Mouse (Mus musculus) urinary bladder, postnatal 10 days (tissue): ENCODE measurements at regions not wholly inside any gene's neighbourhood (a gene's known extent, or its start where the extent isn't known, plus 50 kb on each side); places are given as distances from the start of the nearest gene placed in this dataset.

ENCODE experiments used
- DNase-seq: peaks from one replicate; pipeline ENCODE4 v3.0.0; 2022; ENCODE audit warnings: low spot score

DNA sequence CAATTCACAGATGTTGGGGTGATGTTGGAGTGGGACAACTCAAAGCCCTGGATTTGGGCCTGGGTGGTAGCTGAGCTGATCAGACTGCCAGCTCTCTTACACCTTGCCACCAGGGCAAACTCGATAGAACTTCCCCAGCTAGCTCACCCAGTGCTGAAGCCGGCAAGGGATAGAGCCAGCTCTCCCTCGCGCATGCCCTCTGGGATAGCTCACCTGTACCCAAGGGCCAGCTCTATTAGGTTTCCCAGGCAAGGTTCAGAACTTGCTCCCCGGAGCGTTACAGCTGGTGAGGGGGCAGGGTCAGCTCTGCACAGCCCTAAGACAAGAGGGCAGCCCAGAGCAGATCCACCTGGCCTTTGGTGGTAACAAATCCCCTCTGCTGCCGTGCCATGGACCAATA lies 54.1 kb upstream of the 1700012A03Rik start:
- DNase-seq, result no peak

DNA sequence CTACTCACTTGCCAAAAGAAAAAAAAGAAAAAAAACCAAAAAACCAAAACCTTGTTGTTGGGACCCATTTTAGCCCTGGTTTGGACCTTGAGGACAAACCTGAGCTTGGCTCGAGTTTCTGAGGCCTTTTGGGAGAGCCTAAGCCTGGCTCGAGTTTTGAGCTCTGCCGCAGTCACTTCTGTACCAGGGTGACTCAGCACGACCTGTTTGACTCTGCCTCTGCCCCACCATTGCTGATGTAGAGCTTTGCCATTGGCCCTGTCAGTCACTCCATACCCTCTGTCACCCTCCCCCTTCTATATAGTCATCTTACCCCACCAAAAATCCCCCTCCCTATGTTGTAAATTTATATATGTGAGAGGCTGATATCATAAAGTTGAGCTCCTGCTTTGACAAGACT lies 54.8 kb upstream of the 1700012A03Rik start:
- no peak for DNase-seq

DNA sequence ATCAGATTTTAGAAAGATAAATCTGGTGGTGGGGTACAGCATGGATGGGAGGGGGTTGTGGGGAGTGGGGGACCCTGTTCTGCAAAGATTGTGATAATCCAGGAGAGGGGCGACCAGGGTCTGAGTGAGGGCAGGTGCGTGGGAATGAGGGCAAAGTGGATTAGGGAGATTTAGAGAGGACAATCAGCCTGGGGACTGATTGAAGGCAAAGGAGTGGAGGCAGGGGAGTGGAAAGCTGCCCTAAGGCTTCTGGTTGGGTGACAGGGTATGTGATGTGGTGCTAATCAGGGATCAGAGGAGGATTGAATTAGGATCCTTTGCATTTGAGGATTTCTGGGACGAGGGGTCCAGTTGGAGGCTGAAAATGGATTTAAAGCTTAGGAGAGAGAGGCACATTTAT lies 64.3 kb upstream of the 1700012A03Rik start:
- DNase-seq, result no peak

DNA sequence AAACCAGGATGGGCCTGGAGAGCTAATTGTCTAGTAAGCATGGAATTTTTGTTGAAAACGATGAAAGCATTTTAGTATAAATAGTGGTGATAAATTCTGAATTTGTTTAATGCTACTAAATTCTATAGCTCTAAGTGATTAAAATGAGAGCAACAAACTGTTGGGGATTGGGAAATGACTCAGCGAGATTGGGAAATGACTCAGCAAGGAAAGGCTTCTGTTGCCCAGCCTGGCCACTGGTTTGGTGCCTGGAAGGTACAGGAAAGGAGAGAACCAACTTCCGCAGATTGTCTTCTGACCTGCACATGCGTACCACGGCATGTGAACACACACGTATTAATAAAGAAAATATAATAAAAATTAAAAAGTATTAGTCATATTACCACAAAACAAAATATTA lies 73.3 kb upstream of the 1700012A03Rik start:
- DNase-seq, result no peak

DNA sequence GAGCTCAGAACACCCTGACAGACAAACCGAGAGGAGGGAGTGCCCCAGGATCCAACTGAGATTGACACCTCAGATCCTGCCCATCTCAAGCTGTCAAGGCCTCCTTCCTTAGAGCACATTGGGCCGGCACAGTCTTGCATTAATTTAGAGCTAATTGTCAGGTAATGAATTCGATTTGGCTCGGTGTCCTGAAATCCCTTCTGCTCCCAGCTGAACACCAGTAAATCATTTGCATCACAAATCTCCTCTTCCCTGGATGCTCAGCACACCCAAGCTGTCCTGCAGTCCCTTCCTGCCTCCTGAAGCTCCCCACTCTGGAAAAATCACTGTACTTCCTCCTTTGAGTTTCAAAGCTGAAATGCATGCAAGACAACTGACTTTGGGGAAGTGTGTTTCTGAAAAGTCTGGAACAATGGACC lies 102.0 kb upstream of the 1700012A03Rik start:
- no peak for DNase-seq

DNA sequence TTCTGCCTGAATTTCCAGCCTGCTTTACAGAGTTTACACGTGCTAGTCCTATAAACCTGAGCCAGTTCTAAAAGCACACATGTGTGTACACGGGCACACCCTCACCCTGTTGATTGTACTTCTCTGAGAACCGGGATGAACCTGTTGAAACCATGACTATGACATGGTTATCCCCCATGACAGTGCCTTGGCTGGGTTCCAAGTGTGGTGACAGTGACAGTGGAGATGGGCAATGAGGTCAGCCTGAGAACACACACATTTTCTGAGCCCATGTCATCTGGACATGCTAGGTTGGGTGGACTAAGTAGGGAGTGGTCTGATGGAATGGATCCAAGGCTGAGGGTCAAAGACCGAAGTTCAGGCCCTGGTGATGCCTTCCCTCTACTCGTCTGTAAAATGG lies 103.5 kb upstream of the 1700012A03Rik start:
- DNase-seq, result no peak

DNA sequence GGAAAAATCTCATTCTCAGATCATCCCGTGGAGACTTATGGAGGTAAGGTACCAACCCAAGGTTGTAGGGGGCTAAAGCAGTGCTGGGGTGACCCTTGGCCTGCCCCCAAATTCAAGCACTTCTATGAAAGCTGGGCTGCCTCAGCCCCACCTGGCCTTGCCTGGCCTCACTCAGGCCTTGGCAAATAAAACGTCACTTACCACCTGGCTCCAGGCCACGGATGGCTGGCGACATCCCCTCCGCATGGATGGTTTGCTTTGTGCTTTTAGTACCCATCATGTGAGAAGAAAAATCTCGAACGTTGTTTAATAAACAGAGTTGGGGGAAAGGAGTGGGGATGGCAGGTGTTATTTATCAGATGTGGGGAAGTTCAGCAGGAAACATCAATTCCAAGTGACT lies 104.7 kb upstream of the 1700012A03Rik start:
- no peak for DNase-seq

DNA sequence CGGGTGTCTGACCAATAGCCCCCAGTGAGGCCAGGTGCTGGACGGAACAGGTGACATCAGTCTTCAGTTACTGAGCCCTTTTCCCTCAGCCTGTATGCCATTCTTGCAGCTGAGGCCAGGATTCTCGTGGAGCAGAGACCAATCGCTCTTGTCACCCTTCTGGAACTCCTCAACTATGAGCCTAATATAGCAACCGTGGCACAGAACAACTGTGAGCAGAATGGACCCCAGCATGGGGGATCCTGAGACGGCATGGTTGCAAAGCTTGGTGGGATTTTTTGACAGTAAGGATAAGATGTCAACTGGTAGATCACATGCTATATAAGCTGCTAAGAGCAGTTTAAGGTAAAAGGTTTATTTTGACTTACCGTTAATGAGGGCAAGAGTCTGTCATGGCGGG lies 105.5 kb upstream of the 1700012A03Rik start:
- DNase-seq, result no peak

DNA sequence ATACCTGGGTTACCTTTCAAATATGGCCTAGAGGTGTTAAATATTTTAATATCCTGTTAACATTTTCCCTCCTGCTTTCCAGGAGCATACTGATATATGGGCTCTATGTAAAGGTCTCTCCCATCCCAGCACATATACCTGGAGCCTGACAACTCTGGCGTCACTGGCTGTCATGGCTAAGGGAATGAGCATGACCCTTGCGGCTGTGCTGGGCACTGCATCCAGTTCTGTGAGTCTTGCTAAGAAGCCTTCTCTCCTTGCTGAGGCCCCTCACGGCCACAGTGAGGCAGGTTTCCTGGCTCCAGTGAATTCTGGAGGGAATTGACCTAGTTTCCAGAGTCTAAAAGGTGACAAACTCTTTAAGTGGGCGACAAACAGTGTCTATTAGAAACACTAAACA lies 107.3 kb upstream of the 1700012A03Rik start:
- no peak for DNase-seq

DNA sequence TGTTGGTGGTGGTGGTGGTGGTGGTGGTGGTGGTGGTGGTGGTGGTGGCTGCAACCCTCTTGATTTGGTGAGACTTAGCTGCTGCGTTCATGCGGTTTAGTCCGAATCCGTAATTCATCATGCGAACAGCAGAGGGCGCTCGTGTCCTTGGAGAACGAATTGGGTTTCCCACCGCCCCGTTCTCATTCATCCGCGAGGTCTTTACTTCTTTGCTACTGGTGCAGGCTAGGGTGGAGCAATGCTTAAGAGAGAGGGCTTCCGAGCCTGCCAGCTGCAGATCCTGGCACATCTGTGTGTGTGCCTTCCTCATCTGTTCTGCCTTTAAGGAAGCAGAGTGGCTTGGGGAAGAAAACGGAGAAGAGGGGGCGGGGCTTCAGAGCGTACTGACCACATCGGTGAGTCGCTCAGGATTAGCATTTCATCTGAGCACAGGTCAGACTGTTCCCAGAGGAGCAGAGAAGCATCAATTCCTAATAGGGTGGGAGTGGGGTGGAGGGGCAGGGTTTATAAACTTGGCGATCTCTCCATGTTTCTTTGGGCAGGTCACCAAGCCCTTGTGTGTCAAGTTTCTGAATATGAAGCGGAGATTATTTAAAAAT lies 111.7 kb upstream of the 1700012A03Rik start:
- peak; percentile 58 for DNase-seq

DNA sequence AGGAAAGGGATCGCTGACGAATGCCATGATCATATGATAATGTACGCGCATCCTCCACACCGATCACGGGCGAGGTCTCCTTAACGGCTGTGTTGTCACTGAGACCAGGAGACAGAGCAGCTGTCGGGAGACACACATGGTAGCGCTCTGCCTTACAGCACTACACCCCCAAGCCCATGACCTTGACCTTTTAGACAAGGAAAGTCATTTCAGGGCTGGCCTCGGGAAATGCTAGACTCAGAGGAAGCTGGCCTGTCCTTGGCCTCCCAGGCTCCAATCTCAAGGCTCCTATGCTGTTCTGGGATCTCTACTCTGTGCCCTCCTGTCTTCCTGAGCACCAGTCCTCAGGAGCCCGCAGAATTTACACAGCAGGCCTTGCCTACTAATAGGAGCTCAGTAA lies 112.9 kb upstream of the 1700012A03Rik start:
- no peak for DNase-seq

DNA sequence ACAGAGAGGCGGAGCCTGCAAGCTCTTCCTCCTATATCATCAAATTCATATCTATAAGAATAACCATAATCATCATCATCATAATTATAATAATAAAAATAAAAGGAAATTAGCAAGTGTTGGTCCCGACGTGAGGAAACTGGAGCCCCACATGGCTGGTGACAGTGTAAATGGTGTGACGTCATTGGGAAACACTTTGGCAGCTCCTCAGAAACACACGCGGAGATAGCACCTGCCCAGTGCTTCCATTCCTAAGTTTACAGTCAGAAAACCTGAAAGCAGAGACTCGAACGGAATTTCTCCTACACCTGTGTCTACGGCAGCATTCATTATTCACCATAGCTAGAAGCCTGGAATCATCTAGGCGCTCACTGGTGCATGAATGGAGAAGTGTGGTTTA lies 115.2 kb upstream of the 1700012A03Rik start:
- DNase-seq, result no peak

DNA sequence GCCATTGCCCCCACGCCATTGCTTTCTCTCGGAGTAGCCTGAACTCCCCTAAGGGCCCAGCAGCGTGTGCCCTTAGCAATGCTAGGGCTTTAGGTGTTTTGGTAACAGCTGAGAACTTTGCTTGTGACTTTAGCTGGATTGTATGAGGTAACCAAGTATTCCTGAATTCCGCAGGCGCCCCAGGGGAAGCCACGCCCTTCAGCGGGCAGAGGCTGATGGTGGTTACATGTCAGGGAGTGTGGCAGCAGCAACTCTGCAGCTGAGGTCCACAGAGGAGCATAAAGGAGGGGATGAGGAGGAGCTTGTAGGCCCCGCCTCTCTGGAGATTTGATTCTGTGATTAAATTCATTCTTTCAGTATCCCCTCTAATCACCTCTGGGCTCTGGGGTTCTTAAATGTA lies 116.1 kb upstream of the 1700012A03Rik start:
- no peak for DNase-seq

DNA sequence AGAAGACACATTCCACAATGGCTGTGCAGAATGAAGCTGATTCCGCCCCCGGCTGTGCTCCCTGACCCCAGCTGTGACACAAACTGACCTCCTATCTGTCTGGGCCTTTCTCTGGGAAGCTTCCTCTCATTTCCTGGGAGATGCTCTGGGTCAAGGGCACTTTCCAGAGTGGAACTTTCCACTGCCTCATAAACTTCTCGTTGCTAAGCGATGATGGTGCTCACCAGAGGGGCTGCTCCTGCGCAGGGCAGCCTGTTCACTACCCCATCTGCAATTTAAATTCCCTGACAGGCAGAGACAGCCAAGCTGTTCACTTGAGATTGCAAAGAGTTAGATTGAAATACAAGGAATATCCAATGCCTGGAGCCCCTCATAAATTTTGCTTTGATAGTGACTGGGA lies 116.7 kb upstream of the 1700012A03Rik start:
- no peak for DNase-seq

DNA sequence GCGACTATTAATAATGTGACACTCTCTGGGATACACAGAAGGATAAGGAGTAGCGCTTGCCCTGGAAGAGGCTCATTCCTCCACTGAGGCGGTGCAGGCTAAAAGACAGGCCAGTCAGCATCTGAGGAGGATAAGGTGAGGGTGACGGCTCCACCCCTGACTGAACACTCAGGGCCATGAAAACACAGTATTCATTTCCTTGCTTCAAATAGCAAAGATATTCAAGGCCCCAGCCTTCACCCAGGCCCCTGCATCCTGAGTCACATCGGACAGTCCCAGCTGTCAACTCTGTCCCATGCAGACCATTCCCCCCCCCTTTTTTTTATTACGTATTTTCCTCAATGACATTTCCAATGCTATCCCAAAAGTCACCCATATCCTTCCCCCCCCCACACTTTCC lies 118.9 kb upstream of the 1700012A03Rik start:
- no peak for DNase-seq

DNA sequence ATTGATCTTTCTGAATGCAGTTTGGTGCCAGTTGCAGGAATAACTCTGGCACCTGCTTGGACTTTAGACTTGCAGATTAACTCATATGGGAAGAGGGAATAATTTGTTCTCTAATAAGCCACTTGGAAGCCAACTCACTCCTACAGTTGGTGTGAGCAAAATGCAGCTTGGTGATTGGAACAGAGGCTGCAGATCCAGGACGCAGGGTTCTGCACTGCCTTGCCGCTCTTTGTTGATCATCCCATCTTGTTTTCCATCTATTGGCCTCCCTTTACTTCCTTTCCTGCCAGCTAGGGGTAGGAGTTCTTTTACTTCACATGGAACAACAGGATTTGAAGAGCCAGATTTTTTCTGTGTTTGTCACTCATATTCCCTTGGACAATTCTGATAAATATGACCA lies 120.9 kb upstream of the 1700012A03Rik start:
- no peak for DNase-seq

DNA sequence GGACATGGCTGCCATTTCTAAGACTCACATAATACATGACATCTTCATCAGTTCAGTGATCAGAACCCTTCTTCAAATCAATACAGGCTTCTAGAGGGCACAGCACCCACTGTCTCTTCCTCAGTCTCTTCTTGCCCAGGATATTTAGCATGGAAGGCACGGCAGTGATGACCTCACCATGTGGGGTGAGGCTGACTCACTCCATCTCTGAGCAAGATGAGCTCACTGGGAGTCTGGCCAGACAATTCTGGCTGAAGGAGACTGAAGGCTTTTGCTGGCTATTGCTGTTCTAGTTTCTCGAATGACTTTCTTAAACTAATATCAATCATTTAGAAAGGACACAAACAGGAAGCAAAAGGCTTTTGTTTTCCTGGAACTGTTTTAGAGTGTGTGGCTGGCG lies 122.9 kb upstream of the 1700012A03Rik start:
- DNase-seq, result no peak

DNA sequence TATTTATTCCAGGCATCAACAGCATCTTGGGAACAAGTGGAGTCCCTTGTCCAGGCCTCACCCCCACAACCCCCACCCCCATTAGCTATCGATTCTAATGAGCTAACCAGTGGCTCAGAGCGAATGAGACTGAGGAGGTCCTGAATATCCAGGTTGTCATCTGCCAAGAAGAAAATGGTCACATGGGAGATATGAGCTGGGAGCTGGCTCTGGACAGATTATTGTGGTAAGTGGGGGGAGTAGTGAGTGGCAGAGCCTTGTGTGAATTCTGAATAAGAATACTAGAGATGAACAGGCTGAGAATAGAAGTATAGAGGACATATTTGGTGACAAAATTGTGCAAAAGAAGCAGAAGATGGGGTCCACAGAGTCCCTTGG lies 125.4 kb upstream of the 1700012A03Rik start:
- no peak for DNase-seq

DNA sequence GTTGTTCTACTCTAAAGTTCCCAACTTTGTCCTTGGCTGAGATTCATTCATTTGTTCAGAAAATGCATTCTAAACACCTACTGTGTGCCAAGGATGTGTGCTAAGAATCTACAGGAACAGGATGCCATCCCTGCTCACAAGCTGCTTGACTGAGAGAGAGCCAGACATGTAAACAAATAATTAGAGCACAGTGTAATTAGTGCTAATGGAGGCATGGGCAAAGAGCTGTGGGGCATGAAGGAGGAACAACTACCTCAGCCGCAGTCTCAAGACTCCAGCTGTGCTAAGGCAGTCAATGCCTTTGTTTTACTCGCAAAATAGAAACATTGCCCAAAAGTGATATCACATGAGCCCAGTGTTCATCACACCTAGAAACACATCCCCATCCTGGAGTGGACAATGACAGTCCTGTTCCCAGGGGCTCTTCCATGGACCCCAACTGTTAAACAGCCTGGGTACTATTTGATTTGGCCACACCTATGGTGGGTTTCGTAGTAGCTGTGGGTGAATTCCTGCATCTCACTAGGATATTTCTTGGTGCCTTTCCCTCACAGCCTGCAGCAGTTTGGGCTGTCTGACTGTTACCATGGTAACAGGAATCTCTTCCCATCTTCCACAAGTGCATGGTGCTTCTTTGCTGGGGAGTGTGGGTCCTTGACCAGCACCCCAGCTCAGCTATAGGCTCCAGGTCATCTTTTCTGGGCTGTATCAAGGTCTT lies 125.9 kb upstream of the 1700012A03Rik start:
- no peak for DNase-seq

DNA sequence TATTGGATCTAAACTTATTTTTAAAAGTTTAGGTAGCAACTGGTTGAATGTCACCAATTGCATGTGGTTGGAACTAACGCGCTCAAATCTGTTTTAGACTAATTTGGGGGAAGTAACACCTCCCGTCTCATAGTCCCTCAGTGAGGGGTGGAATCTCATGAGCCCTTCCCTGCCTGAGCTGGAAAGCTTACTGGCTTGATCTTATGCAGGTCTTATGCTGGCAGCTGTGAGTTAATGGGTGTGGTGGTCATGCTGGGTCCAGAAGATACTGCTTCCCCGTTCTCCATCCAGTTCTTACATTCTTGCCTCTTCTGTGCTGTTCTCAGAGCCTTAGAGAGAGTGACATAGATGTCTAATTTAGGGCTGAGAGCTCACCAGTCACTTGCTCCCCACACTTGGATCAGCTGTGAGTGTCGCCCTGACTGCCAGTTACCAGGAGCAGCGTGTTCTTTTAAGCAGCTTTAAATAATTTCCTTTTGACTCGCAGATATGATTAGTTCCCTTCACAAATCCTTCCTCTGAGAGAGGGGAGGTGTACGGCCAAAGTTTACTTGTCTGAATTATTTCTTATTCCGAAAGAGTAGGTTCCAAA lies 128.4 kb upstream of the 1700012A03Rik start:
- no peak for DNase-seq

DNA sequence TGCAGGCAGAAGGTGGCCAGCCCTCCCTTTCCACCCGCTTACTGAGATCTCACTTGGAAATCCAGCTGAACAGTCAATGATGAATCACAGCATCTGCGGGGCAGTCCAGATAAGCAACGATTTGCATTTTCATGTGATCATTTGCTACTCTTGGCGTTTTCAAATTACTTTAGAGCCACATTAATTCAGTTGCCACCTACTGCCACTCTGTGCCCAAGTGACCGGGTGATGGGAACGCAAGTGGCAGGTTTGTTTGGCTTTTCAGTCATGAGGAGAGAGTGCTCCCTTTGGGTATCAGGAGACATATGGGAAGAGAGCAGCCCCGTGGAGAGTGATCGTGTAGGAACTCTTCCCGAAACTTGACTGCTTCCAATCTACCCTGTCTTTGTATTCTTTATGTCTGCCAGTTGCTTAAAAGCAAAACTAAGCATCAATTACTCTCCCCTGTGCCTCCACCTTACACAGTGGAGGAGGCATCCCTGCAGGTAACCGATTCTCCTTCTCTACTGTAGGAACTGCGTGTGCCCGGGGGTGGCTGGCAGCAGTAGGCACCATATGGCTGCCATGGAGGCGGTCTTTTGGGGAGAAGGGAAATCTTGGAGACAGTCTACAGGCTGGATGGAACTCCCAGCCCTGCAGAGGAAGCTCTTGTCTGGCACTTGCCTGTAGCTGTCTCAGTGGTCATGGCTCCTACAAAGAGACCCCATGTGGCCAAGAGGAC lies 132.5 kb upstream of the 1700012A03Rik start:
- DNase-seq, result no peak

DNA sequence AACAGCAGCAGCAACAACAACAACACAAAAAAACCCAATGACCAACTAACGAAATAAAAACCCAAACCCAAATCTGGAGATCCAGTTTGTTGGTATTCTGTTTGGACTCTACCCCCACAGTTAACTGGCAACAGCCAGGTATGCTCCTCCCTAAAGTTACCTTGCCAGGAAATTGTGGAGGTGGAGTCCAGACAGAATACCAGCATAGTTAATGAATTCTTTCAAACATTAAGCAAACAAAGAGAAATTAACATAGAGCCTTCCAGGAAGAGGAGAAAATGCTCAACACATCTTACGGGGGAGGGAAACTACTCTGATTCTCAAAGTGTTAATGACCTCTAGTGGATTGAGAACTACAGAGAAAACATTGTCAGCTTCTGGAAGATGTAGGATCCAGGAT lies 148.3 kb upstream of the 1700012A03Rik start:
- no peak for DNase-seq

DNA sequence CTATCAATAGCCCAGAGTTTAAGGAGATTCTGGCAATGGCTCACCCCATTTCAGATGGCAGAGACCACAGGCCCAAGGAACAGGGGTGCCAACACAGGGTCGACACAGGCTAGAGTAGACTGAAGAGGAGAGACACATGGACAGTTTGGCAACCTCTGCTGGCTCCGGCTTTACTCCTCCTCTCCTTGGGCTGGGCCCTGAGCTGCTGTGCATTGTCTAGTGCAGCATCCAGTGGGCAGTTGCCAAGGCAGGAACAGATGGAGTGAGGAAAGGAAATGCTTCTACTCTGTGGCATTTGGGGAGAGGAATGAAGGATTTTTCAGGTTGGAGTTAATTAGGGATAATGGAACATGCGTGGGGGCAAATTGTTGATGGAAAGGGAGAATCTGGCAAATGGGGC lies 151.0 kb upstream of the 1700012A03Rik start:
- no peak for DNase-seq
